Mouse (Mus musculus) liver, embryonic 13.5 days (tissue): ENCODE measurements around the gene Ublcp1. TPM values are rescaled to one million over a fixed set of nuclear protein-coding genes. Genes with fewer than 3 reads are reported as not detected.

Experiments used
- ATAC-seq: fragments of 200-750 bp; cut with Nextera tagmentation; 2 replicates; pipeline ENCODE4 v1.8.0; 2017; ENCODE audit warnings: low read depth, mild to moderate bottlenecking, moderate number of reproducible peaks, moderate library complexity
- DNase-seq: peaks from one replicate; pipeline ENCODE4 v3.0.0; 2022
- H3K27ac ChIP-seq: fragments of 300-500 bp; sonication (generic); 2 replicates; pipeline ENCODE4 v1.5.1; 2015; ENCODE audit warnings: moderate library complexity, mild to moderate bottlenecking, inconsistent platforms
- H3K27me3 ChIP-seq: fragments of 300-500 bp; sonication (generic); 2 replicates; pipeline ENCODE4 v1.6.1; 2015; ENCODE audit warnings: mild to moderate bottlenecking, inconsistent platforms
- H3K36me3 ChIP-seq: fragments of 300-500 bp; sonication (generic); 2 replicates; pipeline ENCODE4 v1.6.1; 2015; ENCODE audit warnings: mild to moderate bottlenecking, inconsistent platforms
- H3K4me1 ChIP-seq: fragments of 300-500 bp; sonication (generic); replicated peaks from 2 replicates; pipeline ENCODE4 v1.6.1; 2015; ENCODE audit warnings: inconsistent platforms
- H3K4me2 ChIP-seq: fragments of 300-500 bp; sonication (generic); 2 replicates; pipeline ENCODE4 v1.6.1; 2015; ENCODE audit warnings: inconsistent platforms, mild to moderate bottlenecking, moderate library complexity
- H3K4me3 ChIP-seq: fragments of 300-500 bp; sonication (generic); replicated peaks from 2 replicates; pipeline ENCODE4 v1.5.1; 2015; ENCODE audit warnings: mild to moderate bottlenecking, inconsistent platforms
- H3K9ac ChIP-seq: fragments of 300-500 bp; sonication (generic); 2 replicates; pipeline ENCODE4 v1.6.1; 2015; ENCODE audit warnings: mild to moderate bottlenecking, inconsistent platforms
- H3K9me3 ChIP-seq: fragments of 300-500 bp; sonication (generic); replicated peaks from 2 replicates; pipeline ENCODE4 v1.6.1; 2016; ENCODE audit warnings: inconsistent platforms
- WGBS: fragments of 180-500 bp; shearing (Covaris S2); methylation state at CpG from one replicate; pipeline ENCODE4 v1.1.7; 2015; ENCODE audit not compliant: insufficient replicate concordance; 5-methylcytosine and 5-hydroxymethylcytosine counted together
- polyA plus RNA-seq: library from polyadenylated mRNA; unstranded; fragments of >200 nt; fragmentation: Nextera tagmentation; extraction: Ambion mirVana; gene quantifications from 2 replicates; pipeline ENCODE4 v1.2.1, GENCODE M21; 2015

Ublcp1 gene
- 43.9 and 47.6 TPM in 2 replicates for polyA plus RNA-seq

DNA sequence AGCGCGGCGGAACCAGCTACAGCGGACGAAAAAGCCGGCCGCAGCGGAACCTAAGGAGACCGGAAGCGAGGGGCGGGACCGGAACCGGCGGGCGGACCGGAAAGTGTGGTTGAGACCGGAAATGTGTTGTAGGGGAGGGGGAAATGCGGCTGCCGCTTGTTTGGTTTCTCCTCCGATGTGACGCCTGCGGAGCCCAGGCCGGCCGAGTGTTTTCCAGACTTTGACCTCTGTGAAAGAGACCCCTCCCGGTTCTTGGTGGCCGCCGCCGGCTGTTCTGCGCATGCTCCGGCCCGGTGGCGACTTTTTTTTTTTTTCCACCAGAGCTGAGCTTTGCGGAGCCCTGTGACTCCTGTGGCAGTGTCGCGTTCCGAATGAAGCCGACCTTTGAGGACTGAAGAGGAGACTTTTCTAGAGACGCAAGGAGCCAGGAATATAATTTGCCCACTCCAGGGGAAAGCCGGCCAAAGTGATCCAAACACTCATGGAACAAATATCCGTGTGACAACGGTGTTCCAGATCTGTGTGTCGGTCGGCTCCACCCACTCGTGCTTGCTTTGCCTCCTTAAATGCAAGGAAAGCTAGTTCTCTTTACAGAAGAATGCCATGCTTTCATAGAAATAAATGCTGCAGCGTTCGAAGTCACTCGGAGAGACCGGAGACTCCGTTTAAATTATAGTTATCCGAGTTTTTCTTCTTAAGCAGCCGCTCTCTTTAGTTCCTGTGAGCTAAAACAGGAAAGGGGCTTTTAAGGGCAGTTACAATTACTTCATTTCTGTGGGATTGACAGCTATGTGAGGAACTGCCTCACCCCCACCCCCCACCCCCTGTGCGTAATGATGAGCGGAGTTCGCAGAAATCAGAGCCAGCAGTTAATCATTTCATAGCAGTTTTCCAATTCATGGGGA is at the start of gene Ublcp1:
Gene Ublcp1 (minus strand): TSS at position 67 of the 905 bp plus-strand sequence.
- Histone ChIP-seq H3K4me3 (peak within 1 kb of the TSS; percentile 100), H3K4me2 (peak within 1 kb of the TSS; percentile 91), H3K9ac (peak within 1 kb of the TSS; percentile 99), H3K36me3 (peaks cover 7% of the 10 kb centered on the region), H3K27ac (peak within 1 kb of the TSS; percentile 100), H3K27me3 (no peaks in the 10 kb centered on the region), H3K4me1 (peaks cover 64% of the 10 kb centered on the region), H3K9me3 (no peaks in the 10 kb centered on the region)
- peak; percentile 73 for ATAC-seq
- DNase-seq, result peak; percentile 84
- under 1% methylated on average over 54 of the region's 54 CpGs for WGBS

DNA sequence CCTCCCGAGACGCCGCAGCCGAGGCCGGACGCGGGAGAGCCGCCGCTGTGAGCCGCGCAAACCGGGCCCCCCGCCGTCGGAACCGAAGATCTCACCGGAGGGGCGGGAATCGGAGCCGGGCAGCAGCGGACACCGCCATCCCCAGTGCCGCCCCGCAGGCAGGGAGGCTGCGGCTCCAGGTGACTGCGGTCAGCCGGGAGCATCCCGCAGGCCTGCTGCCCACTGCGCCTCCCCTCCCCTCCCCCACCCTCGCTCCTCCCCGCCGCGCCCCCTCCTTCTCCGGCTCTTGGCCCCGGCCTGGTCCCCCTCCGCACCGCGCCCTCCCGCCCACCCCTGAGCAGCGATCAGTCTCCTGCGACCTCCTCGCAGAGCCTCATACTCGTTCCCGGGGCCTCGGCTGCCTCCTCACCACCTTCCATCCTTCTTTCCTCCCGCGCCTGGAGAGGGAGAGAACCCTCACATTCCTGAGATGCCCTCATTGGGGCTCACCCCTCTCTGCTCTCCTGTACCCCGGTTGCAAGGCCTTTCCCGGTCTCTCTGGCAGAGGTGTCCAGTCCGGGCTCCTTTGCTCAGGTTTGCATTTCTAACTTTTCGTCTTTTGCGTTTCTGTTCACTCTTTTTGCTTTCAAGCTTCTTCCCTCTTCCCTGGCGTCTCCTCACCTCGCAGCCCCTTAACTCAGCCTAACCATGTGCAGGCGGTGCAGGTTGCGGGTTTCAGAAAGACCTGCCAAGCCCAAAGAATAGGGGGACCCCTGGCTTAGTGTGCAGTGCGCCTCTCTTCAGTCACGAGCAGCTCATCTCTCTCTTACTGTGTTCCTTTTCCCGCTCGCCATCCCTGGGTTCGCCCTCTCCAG is 49.0 kb upstream of the Ublcp1 start:
- peak overlapping the region; percentile 99 for H3K9ac ChIP-seq
- H3K27me3 ChIP-seq, result no peaks in the 10 kb centered on the region
- under 1% methylated on average over 54 of the region's 61 CpGs for WGBS
- peaks cover 16% of the 10 kb centered on the region for H3K36me3 ChIP-seq
- H3K4me1 ChIP-seq, result peaks cover 71% of the 10 kb centered on the region
- H3K4me3 ChIP-seq, result peak overlapping the region; percentile 98
- DNase-seq (peak; percentile 29), ATAC-seq (peak; percentile 39)
- H3K9me3 ChIP-seq, result no peaks in the 10 kb centered on the region
- H3K4me2 ChIP-seq, result peak overlapping the region; percentile 94
- H3K27ac ChIP-seq, result peak overlapping the region; percentile 99

DNA sequence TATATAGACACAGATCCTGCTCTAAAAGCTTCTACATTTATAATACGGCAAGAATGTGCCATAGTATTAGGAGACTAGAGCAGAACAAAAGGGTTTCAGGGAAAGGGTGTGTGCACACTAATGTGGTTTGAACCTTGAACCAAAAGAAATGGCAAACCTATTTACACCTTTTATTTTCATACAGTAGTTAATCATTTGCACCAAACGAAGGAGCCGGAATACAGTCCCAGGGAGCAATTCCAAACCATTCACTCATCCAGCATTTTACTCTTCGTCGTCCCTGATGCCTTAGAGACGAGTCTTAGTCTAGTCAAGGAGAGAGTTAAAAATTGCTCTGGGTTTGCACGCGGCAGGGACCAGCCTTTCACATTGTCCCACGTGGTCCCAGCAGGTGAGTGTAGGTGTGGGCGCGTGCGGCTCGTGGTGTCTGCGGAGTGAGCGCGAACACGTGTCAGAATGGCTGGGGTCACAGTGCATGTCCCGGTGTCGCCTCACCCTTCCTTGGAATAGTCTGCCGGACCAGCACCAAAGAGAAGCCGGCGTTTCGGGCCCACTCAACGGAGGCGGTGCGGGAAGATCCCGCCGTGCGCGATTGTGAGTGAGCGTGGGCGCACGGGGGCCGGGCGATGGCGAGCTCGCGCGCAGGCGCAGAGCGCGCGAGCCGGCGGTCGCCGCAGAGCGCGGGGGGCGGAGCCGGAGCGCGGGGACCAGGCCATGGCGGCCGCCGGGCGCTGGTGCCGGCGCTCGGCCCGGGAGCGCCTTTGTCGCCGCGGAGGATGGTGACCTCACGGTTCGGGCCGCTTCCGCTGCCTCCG is 48.2 kb upstream of the Ublcp1 start, which contains the start of gene Rnf145:
Gene Rnf145 (plus strand): TSS at position 684 of the 815 bp plus-strand sequence.
- peak within 1 kb of the TSS; percentile 94 for H3K4me2 ChIP-seq
- peak within 1 kb of the TSS; percentile 98 for H3K4me3 ChIP-seq
- under 1% methylated on average over 70 of the region's 70 CpGs for WGBS
- peak within 1 kb of the TSS; percentile 99 for H3K9ac ChIP-seq
- peaks cover 73% of the 10 kb centered on the region for H3K4me1 ChIP-seq
- no peaks in the 10 kb centered on the region for H3K27me3 ChIP-seq
- H3K27ac ChIP-seq, result peak within 1 kb of the TSS; percentile 99
- H3K9me3 ChIP-seq, result no peaks in the 10 kb centered on the region
- ATAC-seq (peak; percentile 71), DNase-seq (peak; percentile 70)
- peaks cover 8% of the 10 kb centered on the region for H3K36me3 ChIP-seq

DNA sequence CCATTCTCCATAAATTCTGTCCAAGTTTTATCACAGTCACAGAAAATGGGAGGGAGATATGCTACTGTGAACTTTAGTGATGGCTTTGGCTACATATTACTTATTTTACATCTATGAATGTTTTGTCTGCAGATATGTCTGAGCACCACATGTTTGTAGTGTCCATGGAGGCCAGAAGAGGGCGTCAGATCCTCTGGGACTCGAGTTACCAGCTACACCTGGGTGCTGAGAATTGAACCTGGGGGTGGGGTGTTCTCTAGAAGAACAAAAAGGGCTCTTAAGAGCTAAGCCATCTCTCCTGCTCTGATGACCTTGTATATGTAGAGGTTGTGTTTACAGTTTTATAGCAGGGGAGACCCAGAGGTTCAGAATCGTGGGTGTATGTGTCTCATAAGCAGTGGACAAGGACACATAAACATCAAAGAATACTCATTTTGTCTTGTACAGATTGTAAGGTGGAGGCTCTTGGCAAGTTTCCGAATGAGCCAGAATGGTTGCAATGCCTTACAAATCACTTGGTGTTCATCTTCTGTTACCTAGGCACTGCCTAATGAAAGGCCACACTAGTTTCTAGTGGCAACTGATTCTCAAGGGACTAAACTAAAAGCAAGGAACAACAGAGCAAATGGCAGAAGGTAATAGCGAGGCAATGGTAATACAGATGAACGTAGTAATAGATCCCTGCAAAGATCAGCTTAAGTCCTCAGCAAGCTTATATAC is 47.4 kb upstream of the Ublcp1 start:
- H3K36me3 ChIP-seq, result 0 out of 2 replicates have a peak, but pooled peaks cover 3% of the 10 kb centered on the region
- H3K9me3 ChIP-seq, result no peaks in the 10 kb centered on the region
- peaks cover 73% of the 10 kb centered on the region for H3K4me1 ChIP-seq
- peak overlapping the region; percentile 94 for H3K4me2 ChIP-seq
- DNase-seq (no peak), ATAC-seq (no peak)
- no peaks in the 10 kb centered on the region for H3K27me3 ChIP-seq
- H3K4me3 ChIP-seq, result peak overlapping the region; percentile 98
- peak overlapping the region; percentile 99 for H3K9ac ChIP-seq
- WGBS, result 59% methylated on average over 6 of the region's 6 CpGs
- H3K27ac ChIP-seq, result peak overlapping the region; percentile 99

DNA sequence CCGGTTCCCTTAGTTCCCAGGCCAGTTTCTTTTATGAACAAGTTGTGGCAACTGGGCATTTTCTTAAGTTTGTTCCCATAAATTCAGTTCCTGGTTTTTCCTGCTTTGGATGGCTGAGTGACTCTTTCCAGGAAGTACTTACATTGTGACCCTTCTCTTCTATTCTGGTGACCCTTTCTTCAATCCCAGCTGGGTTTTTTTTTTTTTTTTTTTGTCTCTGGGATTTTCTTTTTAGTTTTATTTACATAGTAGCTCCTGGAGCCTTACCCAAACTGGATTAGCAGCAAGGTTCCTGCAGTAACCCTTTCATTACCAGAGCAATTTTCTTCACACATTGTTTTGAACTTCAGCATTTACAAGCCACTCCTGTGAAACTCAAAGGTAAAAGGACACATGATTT is 46.1 kb upstream of the Ublcp1 start:
- H3K4me3 ChIP-seq, result no peak overlapping the region
- no peaks in the 10 kb centered on the region for H3K36me3 ChIP-seq
- no peak overlapping the region for H3K4me2 ChIP-seq
- H3K9ac ChIP-seq, result peak overlapping the region; percentile 26
- DNase-seq (no peak), ATAC-seq (no peak)
- no peaks in the 10 kb centered on the region for H3K9me3 ChIP-seq
- WGBS, result 52% methylated on average over 1 of the region's 1 CpGs
- H3K27me3 ChIP-seq, result no peaks in the 10 kb centered on the region
- H3K27ac ChIP-seq, result peak overlapping the region; percentile 99
- peaks cover 75% of the 10 kb centered on the region for H3K4me1 ChIP-seq

DNA sequence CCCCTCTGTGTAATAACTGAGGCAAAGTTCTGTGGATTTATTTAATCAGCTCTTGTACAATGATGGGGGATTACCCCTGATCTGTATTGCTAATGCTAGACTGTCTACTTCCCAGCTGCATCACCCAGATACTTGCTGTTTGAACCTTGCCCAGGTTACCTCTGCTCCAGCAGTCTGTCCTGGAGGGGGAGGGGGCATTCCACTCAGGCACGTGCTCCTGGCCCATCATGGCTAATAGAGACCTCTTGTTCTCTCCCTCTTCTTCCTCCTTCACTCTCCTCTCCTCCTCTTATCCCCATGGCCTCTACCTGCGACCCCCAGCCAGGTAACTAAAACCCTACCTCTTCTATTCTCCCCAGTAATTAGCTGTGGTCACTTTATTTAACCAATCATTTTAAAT is 44.4 kb upstream of the Ublcp1 start:
- H3K9me3 ChIP-seq, result no peaks in the 10 kb centered on the region
- no peaks in the 10 kb centered on the region for H3K36me3 ChIP-seq
- no peak overlapping the region for H3K9ac ChIP-seq
- ATAC-seq (no peak), DNase-seq (no peak)
- H3K4me1 ChIP-seq, result peaks cover 87% of the 10 kb centered on the region
- no peaks in the 10 kb centered on the region for H3K27me3 ChIP-seq
- H3K4me3 ChIP-seq, result no peak overlapping the region
- no peak overlapping the region for H3K4me2 ChIP-seq
- H3K27ac ChIP-seq, result peak overlapping the region; percentile 99
- 62% methylated on average over 2 of the region's 2 CpGs for WGBS

DNA sequence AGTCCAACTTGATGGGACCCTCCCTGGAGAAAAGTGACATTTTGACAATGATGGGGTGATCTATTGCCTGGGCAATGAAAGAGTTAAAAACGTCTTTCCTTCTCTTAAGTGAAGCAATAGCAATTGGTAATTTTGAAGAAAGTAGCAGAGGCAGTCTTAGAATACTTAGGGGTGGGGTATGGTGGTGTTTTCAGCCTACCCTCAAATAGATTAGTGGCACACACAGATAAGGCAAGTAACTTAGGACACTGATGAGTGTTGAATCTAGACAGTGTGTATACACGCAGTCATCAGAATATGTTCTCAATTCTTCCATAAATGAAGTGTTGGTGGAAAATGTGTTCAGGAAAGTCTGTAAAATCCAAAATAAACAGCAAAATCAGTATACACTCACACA is 42.7 kb upstream of the Ublcp1 start:
- Histone ChIP-seq H3K9me3 (no peaks in the 10 kb centered on the region), H3K4me1 (peaks cover 96% of the 10 kb centered on the region), H3K9ac (peak overlapping the region; percentile 65), H3K4me3 (no peak overlapping the region), H3K4me2 (peak overlapping the region; percentile 62), H3K27me3 (no peaks in the 10 kb centered on the region), H3K27ac (peak overlapping the region; percentile 98), H3K36me3 (no peaks in the 10 kb centered on the region)
- ATAC-seq (peak; percentile 72), DNase-seq (peak; percentile 45)
- WGBS, result 14% methylated on average over 2 of the region's 2 CpGs

DNA sequence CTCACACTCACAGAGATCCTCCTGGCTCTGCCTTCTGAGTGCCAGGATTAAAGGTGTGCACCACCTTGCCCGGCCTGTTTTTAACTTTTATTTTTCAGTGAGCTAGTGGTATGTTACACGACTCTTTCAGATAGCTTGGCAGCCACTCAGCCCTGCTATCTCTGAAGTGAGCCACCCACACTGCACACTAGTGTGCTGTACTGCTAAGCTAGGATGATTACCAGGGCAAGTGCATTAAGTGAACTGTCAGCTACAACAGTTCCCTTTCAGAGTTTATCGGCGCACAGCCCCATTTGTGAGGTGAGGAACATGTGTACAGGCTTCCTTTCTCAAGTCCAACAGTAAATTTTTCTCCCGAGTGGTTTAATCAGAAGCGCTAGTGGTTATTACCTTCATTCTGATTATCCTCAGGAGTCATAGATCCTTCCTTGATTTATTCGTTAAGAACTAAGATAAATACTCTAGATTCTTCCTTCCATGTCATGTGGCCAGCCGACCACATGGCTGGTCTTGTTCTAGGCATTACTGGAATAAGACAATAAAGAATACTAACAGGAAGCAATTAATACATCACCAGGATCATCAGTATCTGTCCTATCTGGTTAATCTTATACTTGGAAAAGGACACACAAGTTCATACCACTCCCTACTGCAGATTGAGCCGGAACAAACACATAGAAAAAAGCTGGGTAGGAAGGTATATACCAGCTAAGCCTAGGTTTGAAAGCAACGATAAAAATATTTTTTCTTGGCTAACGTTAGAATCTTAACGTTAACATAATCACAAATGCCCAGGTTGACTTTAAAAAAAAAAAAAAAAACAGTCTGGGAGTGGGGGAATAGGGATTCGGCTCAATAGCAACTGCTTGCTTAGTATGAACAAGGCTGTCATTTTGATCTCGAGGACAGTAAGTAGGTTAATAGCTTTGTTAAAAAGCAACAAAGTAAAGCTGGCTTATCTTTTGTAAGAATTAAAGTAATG is 42.0 kb upstream of the Ublcp1 start:
- H3K36me3 ChIP-seq, result no peaks in the 10 kb centered on the region
- H3K9ac ChIP-seq, result peak overlapping the region; percentile 65
- H3K27me3 ChIP-seq, result no peaks in the 10 kb centered on the region
- no peaks in the 10 kb centered on the region for H3K9me3 ChIP-seq
- ATAC-seq, result peak; percentile 83
- H3K4me1 ChIP-seq, result peaks cover 96% of the 10 kb centered on the region
- H3K4me3 ChIP-seq, result peak overlapping the region; percentile 15; the same call in 1 of the 2 replicates
- peak overlapping the region; percentile 62 for H3K4me2 ChIP-seq
- 19% methylated on average over 14 of the region's 14 CpGs for WGBS
- peak; percentile 75 for DNase-seq
- peak overlapping the region; percentile 98 for H3K27ac ChIP-seq

DNA sequence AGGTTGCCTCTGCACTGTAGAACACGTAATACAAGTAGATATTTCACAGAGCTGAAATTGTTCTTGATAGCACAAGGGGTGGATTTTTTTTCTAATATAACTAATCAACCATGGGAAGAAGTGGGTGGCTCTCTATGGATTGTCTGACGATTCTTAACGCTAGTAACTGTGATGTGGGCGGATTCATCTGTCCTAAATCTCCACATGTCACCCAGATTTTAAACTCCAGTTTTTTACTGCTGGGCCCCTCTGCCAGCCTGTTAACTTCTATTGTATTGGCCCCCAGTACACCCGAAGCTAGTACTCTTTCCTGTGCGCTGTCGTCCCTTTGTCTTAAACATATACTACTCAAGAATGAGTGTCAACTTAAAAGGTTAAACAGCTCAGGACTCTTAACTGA is 40.1 kb upstream of the Ublcp1 start:
- H3K27me3 ChIP-seq, result no peaks in the 10 kb centered on the region
- ATAC-seq, result no peak
- 60% methylated on average over 7 of the region's 7 CpGs for WGBS
- DNase-seq, result no peak
- no peaks in the 10 kb centered on the region for H3K9me3 ChIP-seq
- peaks cover 78% of the 10 kb centered on the region for H3K4me1 ChIP-seq
- peak overlapping the region; percentile 65; the same call in 1 of the 2 replicates for H3K9ac ChIP-seq
- peak overlapping the region; percentile 62 for H3K4me2 ChIP-seq
- no peaks in the 10 kb centered on the region for H3K36me3 ChIP-seq
- H3K4me3 ChIP-seq, result no peak overlapping the region
- peak overlapping the region; percentile 98 for H3K27ac ChIP-seq
